Mouse (Mus musculus): ENCODE measurements around the gene Gfod1. TPM values are rescaled to one million over a fixed set of nuclear protein-coding genes. Genes with fewer than 3 reads are reported as not detected.

Gfod1 gene
- polyA plus RNA-seq, 1 experiment, result 9.8 TPM

GRCm38 (mm10) chr13:43148692-43149091, 155.3 kb downstream of the Gfod1 start:
- no peak for DNase-seq (ENCODE audit: low read depth)
- TF ChIP-seq CTCF (IDR thresholded peaks at IDR 0.05; ENCODE audit: borderline replicate concordance, extremely low read depth, insufficient read depth, insufficient read length) (no peak), POLR2A (IDR thresholded peaks at IDR 0.05; ENCODE audit: borderline replicate concordance, extremely low read depth, insufficient read depth, insufficient read length, poor library complexity, severe bottlenecking) (no peak)

GRCm38 (mm10) chr13:43146515-43147258, 157.3 kb downstream of the Gfod1 start:
- DNase-seq (ENCODE audit: low read depth), result no peak
- TF ChIP-seq POLR2A (IDR thresholded peaks at IDR 0.05; ENCODE audit: borderline replicate concordance, extremely low read depth, insufficient read depth, insufficient read length, poor library complexity, severe bottlenecking), result no peak
- TF ChIP-seq CTCF (IDR thresholded peaks at IDR 0.05; ENCODE audit: borderline replicate concordance, extremely low read depth, insufficient read depth, insufficient read length), result no peak

Other genes starting within 250 kb of the Gfod1 start
- gene Tbc1d7, start 132.7 kb downstream of the Gfod1 start, polyA plus RNA-seq (2012; rRNA removed), result 43.0 and 46.2 TPM in 2 replicates
- gene Sirt5, start 61.3 kb upstream of the Gfod1 start, polyA plus RNA-seq (2012; rRNA removed), result 21.3 and 24.0 TPM in 2 replicates
- gene Nol7, start 94.2 kb upstream of the Gfod1 start, polyA plus RNA-seq (2012; rRNA removed), result 94.7 and 102 TPM in 2 replicates
- gene Ranbp9, start 177.1 kb upstream of the Gfod1 start, polyA plus RNA-seq (2012; rRNA removed), result 42.6 and 49.5 TPM in 2 replicates